Mouse (Mus musculus) CH12.LX (cell line): Measurements from ENCODE around the gene Tnrc6b. TPM values are rescaled to one million over a fixed set of nuclear protein-coding genes. Genes with fewer than 3 reads are reported as not detected.

ENCODE experiments used
- DNase-seq: peaks from one replicate; pipeline ENCODE4 v3.0.0-alpha.2; 2013; ENCODE audit errors: extremely low read depth
- H3K27ac ChIP-seq: 2 replicates; pipeline ENCODE4 v1.5.1; 2012; ENCODE audit warnings: low read depth, mild to moderate bottlenecking, control low read depth, moderate library complexity; ENCODE audit not compliant: insufficient read depth
- H3K27me3 ChIP-seq: replicated peaks from 2 replicates; pipeline ENCODE3; 2012; ENCODE audit warnings: inconsistent platforms
- H3K36me3 ChIP-seq, 2 experiments: replicated peaks in 1 of 2; 2 replicates each; pipeline versions ENCODE3 to v1.6.1; 2012; ENCODE audit warnings: inconsistent platforms in 1 of 2, low read length in 1 of 2, mild to moderate bottlenecking in 1 of 2, mixed read lengths in 1 of 2, moderate library complexity in 1 of 2; ENCODE audit not compliant: control insufficient read depth in 1 of 2, insufficient read depth in 1 of 2
- H3K4me1 ChIP-seq, 2 experiments: 2 replicates each; pipeline ENCODE4 v1.6.1; 2012; ENCODE audit warnings: inconsistent platforms in 1 of 2, moderate library complexity in 1 of 2; ENCODE audit not compliant: insufficient read depth in 2 of 2, control insufficient read depth in 1 of 2
- H3K4me2 ChIP-seq: 2 replicates; pipeline ENCODE4 v1.6.1; 2012; ENCODE audit warnings: low read depth, mild to moderate bottlenecking, control low read depth; ENCODE audit not compliant: poor library complexity, insufficient read depth, severe bottlenecking
- H3K4me3 ChIP-seq, 3 experiments: fragments of 150-350 bp in 1 of 3; sonication (generic) in 1 of 3; replicated peaks in 1 of 3; 2 replicates each; pipeline versions ENCODE3 to v1.5.1; 2011 to 2012; ENCODE audit warnings: low read depth in 2 of 3, low read length in 2 of 3, mild to moderate bottlenecking in 2 of 3, moderate library complexity in 2 of 3, control low read depth in 1 of 3, improper control_type of control experiment in 1 of 3, inconsistent platforms in 1 of 3, mixed read lengths in 1 of 3; ENCODE audit not compliant: poor library complexity in 1 of 3
- H3K79me2 ChIP-seq: replicated peaks from 2 replicates; pipeline ENCODE4 v1.6.1; 2012; ENCODE audit warnings: mild to moderate bottlenecking, moderate library complexity; ENCODE audit not compliant: control insufficient read depth, poor library complexity, insufficient read depth, severe bottlenecking; ENCODE audit errors: extremely low read depth
- H3K9ac ChIP-seq: 2 replicates; pipeline ENCODE4 v1.6.1; 2012; ENCODE audit warnings: low read depth, mild to moderate bottlenecking, control low read depth, moderate library complexity; ENCODE audit not compliant: insufficient read depth
- H3K9me3 ChIP-seq: replicated peaks from 2 replicates; pipeline ENCODE3; 2012; ENCODE audit warnings: low read length, inconsistent platforms, mixed read lengths
- BHLHE40 ChIP-seq: IDR thresholded peaks from 2 replicates; pipeline ENCODE4 v1.6.1; 2011; ENCODE audit warnings: mild to moderate bottlenecking, low read depth, low read length, improper control_type of control experiment
- CHD1 ChIP-seq: IDR thresholded peaks from 2 replicates; pipeline ENCODE4 v1.6.1; 2012; ENCODE audit warnings: low read depth, low read length, improper control_type of control experiment, inconsistent platforms
- CTCF ChIP-seq, 2 experiments: IDR thresholded peaks in 1 of 2; conservative IDR thresholded peaks in 1 of 2; 2 replicates each; pipeline ENCODE4 v1.5.1; 2011 to 2012; ENCODE audit warnings: low read depth in 2 of 2, low read length in 2 of 2, improper control_type of control experiment in 1 of 2, inconsistent platforms in 1 of 2, mild to moderate bottlenecking in 1 of 2, moderate library complexity in 1 of 2
- E2F4 ChIP-seq: IDR thresholded peaks from 2 replicates; pipeline ENCODE4 v1.6.1; 2011; ENCODE audit warnings: low read depth, low read length, improper control_type of control experiment; ENCODE audit not compliant: insufficient replicate concordance
- ELF1 ChIP-seq: IDR thresholded peaks from 2 replicates; pipeline ENCODE4 v1.6.1; 2014; ENCODE audit warnings: low read depth, mild to moderate bottlenecking, inconsistent platforms, low read length, improper control_type of control experiment
- ETS1 ChIP-seq: conservative IDR thresholded peaks from 2 replicates; pipeline ENCODE4 v1.6.1; 2012; ENCODE audit warnings: low read depth, mild to moderate bottlenecking, inconsistent platforms, low read length, improper control_type of control experiment, moderate library complexity
- GABPA ChIP-seq: IDR thresholded peaks from 2 replicates; pipeline ENCODE4 v1.6.1; 2012; ENCODE audit warnings: low read depth, low read length, improper control_type of control experiment, inconsistent platforms; ENCODE audit not compliant: insufficient replicate concordance
- HCFC1 ChIP-seq: IDR thresholded peaks from 2 replicates; pipeline ENCODE4 v1.6.1; 2012; ENCODE audit warnings: low read depth, mild to moderate bottlenecking, inconsistent platforms, low read length, improper control_type of control experiment
- IRF4 ChIP-seq: IDR thresholded peaks from 2 replicates; pipeline ENCODE4 v1.6.1; 2014; ENCODE audit warnings: low read depth, mild to moderate bottlenecking, inconsistent platforms, low read length, improper control_type of control experiment
- MAFK ChIP-seq: IDR thresholded peaks from 2 replicates; pipeline ENCODE4 v1.6.1; 2011; ENCODE audit warnings: low read length, improper control_type of control experiment; ENCODE audit not compliant: insufficient replicate concordance
- MAX ChIP-seq: IDR thresholded peaks from 2 replicates; pipeline ENCODE4 v1.6.1; 2011; ENCODE audit warnings: low read length, improper control_type of control experiment
- MAZ ChIP-seq: IDR thresholded peaks from 2 replicates; pipeline ENCODE4 v1.6.1; 2012; ENCODE audit warnings: low read depth, mild to moderate bottlenecking, inconsistent platforms, low read length, improper control_type of control experiment, moderate library complexity
- MYC ChIP-seq: IDR thresholded peaks from 2 replicates; pipeline ENCODE4 v1.6.1; 2011; ENCODE audit warnings: low read depth, mild to moderate bottlenecking, improper control_type of control experiment, low read length
- NELFE ChIP-seq: IDR thresholded peaks from 2 replicates; pipeline ENCODE4 v1.6.1; 2011; ENCODE audit warnings: low read depth, low read length, improper control_type of control experiment
- NRF1 ChIP-seq: IDR thresholded peaks from 2 replicates; pipeline ENCODE4 v1.6.1; 2014; ENCODE audit warnings: low read depth, mild to moderate bottlenecking, inconsistent platforms, low read length, improper control_type of control experiment, moderate library complexity
- SIN3A ChIP-seq: IDR thresholded peaks from 2 replicates; pipeline ENCODE4 v1.6.1; 2012; ENCODE audit warnings: low read length, improper control_type of control experiment, inconsistent platforms
- SMC3 ChIP-seq: IDR thresholded peaks from 2 replicates; pipeline ENCODE4 v1.6.1; 2011; ENCODE audit warnings: low read depth, low read length, improper control_type of control experiment
- TCF12 ChIP-seq: IDR thresholded peaks from 2 replicates; pipeline ENCODE4 v1.6.1; 2014; ENCODE audit warnings: low read depth, mild to moderate bottlenecking, inconsistent platforms, low read length, improper control_type of control experiment
- UBTF ChIP-seq: IDR thresholded peaks from 2 replicates; pipeline ENCODE4 v1.6.1; 2012; ENCODE audit warnings: low read depth, mild to moderate bottlenecking, inconsistent platforms, low read length, improper control_type of control experiment, moderate library complexity
- USF2 ChIP-seq: conservative IDR thresholded peaks from 2 replicates; pipeline ENCODE4 v1.6.1; 2011; ENCODE audit warnings: low read depth, low read length, improper control_type of control experiment
- ZC3H11A ChIP-seq: IDR thresholded peaks from 2 replicates; pipeline ENCODE4 v1.6.1; 2012; ENCODE audit warnings: low read depth, mild to moderate bottlenecking, inconsistent platforms, low read length, improper control_type of control experiment
- ZKSCAN1 ChIP-seq: IDR thresholded peaks from 2 replicates; pipeline ENCODE4 v1.6.1; 2012; ENCODE audit warnings: low read depth, inconsistent platforms, low read length, improper control_type of control experiment, borderline replicate concordance
- ZMIZ1 ChIP-seq: IDR thresholded peaks from 2 replicates; pipeline ENCODE4 v1.6.1; 2012; ENCODE audit warnings: low read depth, mild to moderate bottlenecking, inconsistent platforms, low read length, improper control_type of control experiment
- ZNF384 ChIP-seq: IDR thresholded peaks from 2 replicates; pipeline ENCODE4 v1.6.1; 2012; ENCODE audit warnings: low read depth, low read length, improper control_type of control experiment, inconsistent platforms
- dilution Hi-C: fragments of 300-500 bp; cut with MboI; formaldehyde crosslinking; loops from 2 replicates; pipeline ENCODE4 v1.14.3; 2020; ENCODE audit warnings: low sequenced_read_pairs; ENCODE audit not compliant: extremely low pct_unique_long_range_greater_than_20kb, extremely low pct_ligation_motif_present
- in situ Hi-C: fragments of 300-500 bp; cut with MboI; formaldehyde crosslinking; loops from 3 replicates; pipeline ENCODE4 v1.14.3; 2019; ENCODE audit warnings: low sequenced_read_pairs, low pct_ligation_motif_present, low pct_unique_long_range_greater_than_20kb, mixed read lengths
- polyA plus RNA-seq: library from polyadenylated mRNA; unstranded; fragments of >175 nt; gene quantifications from 2 replicates; pipeline ENCODE4 v1.2.1, GENCODE M21; 2012; ENCODE audit warnings: low read depth; ENCODE audit not compliant: insufficient read length
- total RNA-seq, 2 experiments: library from RNA; depleted of rRNA; stranded (reverse); fragments of 300-350 nt in 1 of 2; fragments of >200 nt in 1 of 2; gene quantifications; 2 replicates each; pipeline ENCODE4 v1.2.3; 2012 to 2014

The Tnrc6b gene
- total and polyA plus RNA-seq, 3 experiments = 6.0 to 17.1 (median 16.1) TPM

DNA sequence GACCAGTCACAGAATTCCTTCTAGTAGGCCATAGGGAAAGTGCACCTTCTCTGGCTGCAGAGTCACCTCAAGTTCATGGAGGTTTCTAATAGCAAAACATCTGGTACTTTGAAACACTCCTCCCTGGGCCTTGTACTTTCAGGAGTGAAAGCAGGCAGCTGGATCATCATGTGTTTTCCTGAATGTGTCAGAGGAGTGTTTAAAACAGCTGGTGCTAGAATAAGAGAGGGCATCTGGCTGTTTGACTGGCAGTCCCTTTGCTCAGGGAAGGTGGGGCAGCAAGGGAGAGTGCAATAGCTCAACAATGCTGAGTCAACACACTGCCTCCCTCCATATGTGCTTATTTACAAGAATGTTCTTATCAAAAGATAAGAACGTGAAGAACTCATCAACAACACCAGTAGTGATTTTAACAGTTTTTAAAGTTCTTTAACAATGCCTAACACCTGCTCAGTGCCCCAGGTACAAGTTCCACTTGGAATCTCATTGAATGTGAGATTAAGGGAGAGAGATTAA, 60.9 kb downstream of the Tnrc6b start:
- TF ChIP-seq ETS1 = peak; percentile 62
- no peak for TF ChIP-seq NELFE
- TF ChIP-seq ZMIZ1 = no peak
- no peak for TF ChIP-seq ZC3H11A
- TF ChIP-seq GABPA = no peak
- TF ChIP-seq BHLHE40 = no peak
- 0 out of 2 replicates have a peak, but pooled peaks have one; percentile 42 for TF ChIP-seq TCF12
- TF ChIP-seq ZKSCAN1 = no peak
- no peak for TF ChIP-seq IRF4
- no peak for TF ChIP-seq MAZ
- no peak for TF ChIP-seq HCFC1
- no peak for TF ChIP-seq SIN3A
- TF ChIP-seq NRF1 = no peak
- no peak for TF ChIP-seq MAX
- no peak for TF ChIP-seq UBTF
- TF ChIP-seq MAFK = peak; percentile 79
- TF ChIP-seq E2F4 = no peak
- TF ChIP-seq SMC3 = no peak
- TF ChIP-seq ELF1 = no peak
- 0 out of 2 replicates have a peak, but pooled peaks cover 4% of the 10 kb centered on the region for H3K79me2 ChIP-seq
- H3K36me3 ChIP-seq = peaks cover 22 to 66% of the 10 kb centered on the region in 2 experiments
- dilution Hi-C loops = no loop called here
- H3K4me2 ChIP-seq = no peak overlapping the region
- in situ Hi-C loops = no loop called here
- H3K27me3 ChIP-seq = no peaks in the 10 kb centered on the region
- H3K9ac ChIP-seq = no peak overlapping the region
- peaks cover 19 to 52% of the 10 kb centered on the region in 2 experiments for H3K4me1 ChIP-seq
- peak overlapping the region; percentile 65 for H3K27ac ChIP-seq
- H3K4me3 ChIP-seq = no peak overlapping the region
- H3K9me3 ChIP-seq = peaks cover 6% of the 10 kb centered on the region
- no peak for DNase-seq

DNA sequence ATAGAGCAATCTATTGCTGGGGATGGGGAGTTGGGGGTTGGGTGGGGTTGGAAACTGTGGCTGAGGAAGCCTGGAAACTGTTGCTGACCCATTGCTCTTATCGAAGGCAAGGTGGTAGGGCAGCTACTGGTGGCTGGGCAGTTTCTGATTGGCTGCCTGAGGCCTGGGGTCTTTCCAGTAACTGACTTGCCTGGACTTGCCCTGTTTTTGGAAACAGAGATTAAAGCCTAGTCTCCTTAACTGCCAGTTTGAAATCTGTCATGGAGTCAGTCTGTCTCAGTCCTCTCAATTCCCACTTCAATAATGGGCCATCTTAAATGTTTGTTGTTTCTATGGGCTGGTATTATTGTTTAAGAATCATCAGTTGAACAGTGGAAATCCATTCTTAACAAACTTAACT, 63.6 kb downstream of the Tnrc6b start:
- H3K9me3 ChIP-seq = peaks cover 4% of the 10 kb centered on the region

More for the DNA sequence above, 63.6 kb downstream of the Tnrc6b start:
- Histone ChIP-seq H3K4me2 (peak overlapping the region; percentile 27; the same call in 1 of the 2 replicates), H3K79me2 (peaks cover 25% of the 10 kb centered on the region), H3K27ac (peak overlapping the region; percentile 78), H3K4me1 (peaks cover 28 to 78% of the 10 kb centered on the region in 2 experiments), H3K4me3 (no peak overlapping the region), H3K36me3 (peaks cover 6 to 69% of the 10 kb centered on the region in 2 experiments), H3K9ac (no peak overlapping the region; the same call in 1 of the 2 replicates), H3K27me3 (no peaks in the 10 kb centered on the region)
- in situ Hi-C loops = loop anchor here (5.0 to 25.0 kb wide), 2 partner anchors 32 to 137 kb away; no protein-coding TSS in a partner anchor
- dilution Hi-C loops = no loop called here
- TF ChIP-seq USF2 = no peak
- no peak for TF ChIP-seq MYC
- no peak for TF ChIP-seq CTCF (conservative IDR thresholded peaks at IDR 0.05 in 1 of 2, IDR thresholded peaks at IDR 0.05 in 1 of 2; ENCODE audit: low read depth in 2 of 2, low read length in 2 of 2)
- TF ChIP-seq NELFE = no peak
- TF ChIP-seq IRF4 = peak; percentile 35; the same call in 1 of the 2 replicates
- no peak for TF ChIP-seq ELF1
- peak; percentile 94 for TF ChIP-seq CHD1
- TF ChIP-seq ZNF384 = no peak
- DNase-seq = no peak
